Mouse (Mus musculus) gastrocnemius, postnatal 10 days (tissue): Measurements from ENCODE around the gene Cebpb. TPM values are rescaled to one million over a fixed set of nuclear protein-coding genes. Genes with fewer than 3 reads are reported as not detected.

Source experiments
- DNase-seq: peaks from one replicate; pipeline ENCODE4 v3.0.0; 2021; ENCODE audit warnings: mixed read lengths
- microRNA-seq, 2 experiments: library from miRNA; unstranded; fragments of <30 nt; microRNA quantifications; one replicate each; pipeline ENCODE4 v1.2.0; 2021
- total RNA-seq, 2 experiments: library from RNA; stranded (reverse); gene quantifications; 2 replicates each; pipeline ENCODE4 v1.2.3; 2021

Cebpb gene
- total RNA-seq, 2 experiments from 2014 or later: 28.0 to 64.3 TPM

- DNase-seq: no peak
Measured at GRCm38 (mm10) chr2:167722538-167722937, 33.8 kb downstream of the Cebpb start.

DNA sequence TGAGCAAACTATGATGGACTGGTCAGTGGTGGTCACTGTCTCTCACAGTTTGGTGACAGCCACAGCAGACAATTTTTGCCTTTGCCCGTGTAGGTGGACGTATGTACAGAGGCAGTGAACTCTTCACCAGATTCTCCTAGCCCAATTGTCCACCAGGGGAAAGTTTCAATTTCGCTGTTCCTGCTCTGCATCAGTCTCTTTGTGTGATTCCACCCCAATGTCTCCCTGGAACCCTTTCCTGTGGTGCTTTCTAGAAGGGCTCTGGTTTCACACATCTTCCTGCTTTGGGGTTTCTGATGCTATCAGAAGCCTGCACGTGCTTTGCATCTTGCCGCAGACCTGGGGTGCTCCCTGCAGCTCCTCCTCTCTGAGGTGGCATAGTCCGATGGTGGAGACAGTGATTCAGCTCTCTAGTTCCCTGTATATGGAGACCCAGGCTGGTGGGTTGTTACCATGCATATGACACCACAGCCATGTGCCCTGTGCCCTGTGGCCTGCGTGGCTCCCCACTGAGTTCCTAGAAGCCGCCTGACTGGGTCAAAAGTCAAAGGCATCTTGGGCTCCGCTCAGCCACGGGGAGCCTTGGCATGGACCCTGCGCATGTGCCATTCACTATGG lies 35.0 kb downstream of the Cebpb start:
- no peak for DNase-seq

- no peak for DNase-seq
Measured at GRCm38 (mm10) chr2:167725879-167726278, 37.2 kb downstream of the Cebpb start.

- DNase-seq: peak; percentile 26
Measured at GRCm38 (mm10) chr2:167727161-167727560, 38.4 kb downstream of the Cebpb start.

GRCm38 (mm10) chr2:167730036-167730435 lies 41.3 kb downstream of the Cebpb start:
- no peak for DNase-seq

GRCm38 (mm10) chr2:167731149-167731548 lies 42.4 kb downstream of the Cebpb start:
- peak; percentile 36 for DNase-seq

GRCm38 (mm10) chr2:167734861-167735260 lies 46.1 kb downstream of the Cebpb start:
- DNase-seq: no peak

DNA sequence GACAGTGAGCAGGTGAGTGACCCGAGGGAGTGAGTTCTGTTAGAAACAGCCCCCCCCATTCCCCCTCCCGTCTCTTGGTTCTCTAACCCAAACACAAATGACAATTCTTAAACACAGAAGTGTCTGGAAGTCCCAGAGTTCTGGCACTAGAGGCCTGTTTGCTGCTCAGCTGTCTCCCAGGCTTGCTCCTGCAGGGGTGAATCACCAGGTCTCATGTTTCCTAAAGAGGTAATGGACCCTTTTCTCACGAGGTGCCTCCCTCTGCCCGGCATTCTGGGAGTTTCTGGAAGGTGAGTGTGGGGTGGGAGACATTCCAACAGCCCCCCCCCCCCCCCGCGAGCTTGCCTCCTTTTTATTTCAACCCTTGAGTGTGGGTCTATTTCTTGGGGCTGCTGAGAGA lies 50.3 kb downstream of the Cebpb start:
- DNase-seq: no peak

Small RNA genes lying within 50 kb of the gene (microRNA-seq; reads per million reads assigned to microRNA genes)
- 0 reads per million in 2 experiments for gene Gm22355

Other genes starting within 250 kb of the Cebpb start
- gene Rnf114, start 196.3 kb upstream of the Cebpb start, total RNA-seq: 10 to 100 TPM; 16.8 to 18.3 TPM
- 10 to 100 TPM; 14.9 to 15.6 TPM for gene Spata2, start 196.0 kb upstream of the Cebpb start, total RNA-seq
- gene Snai1, start 150.7 kb upstream of the Cebpb start, total RNA-seq: 1 to 10 TPM; 3.9 to 5.7 TPM
- gene Ube2v1, start 56.8 kb upstream of the Cebpb start, total RNA-seq: 100 to 1,000 TPM; 179 to 199 TPM
- 10 to 100 TPM; 10.6 to 15.8 TPM for gene Gm20431, start 27.4 kb upstream of the Cebpb start, total RNA-seq
- gene Tmem189, start 907 bp downstream of the Cebpb start, total RNA-seq: 10 to 100 TPM; 20.4 to 22.6 TPM
- gene Ptpn1, start 243.1 kb downstream of the Cebpb start, total RNA-seq: 10 to 100 TPM; 16.4 to 22.7 TPM